Mouse (Mus musculus) forebrain, embryonic 11.5 days (tissue): ENCODE measurements at regions not wholly inside any gene's neighbourhood (a gene's known extent, or its start where the extent isn't known, plus 50 kb on each side); places are given as distances from the start of the nearest gene placed in this dataset.
A peak's percentile ranks its signal among the peaks of the same experiment; 100 is the strongest.
"Not testable (repeated sequence)": the region's sequence is repeated elsewhere in the genome, so short reads cannot be mapped to it uniquely, and the experiment has no call there.

ENCODE experiments used
- ATAC-seq: fragments of 200-750 bp; cut with Nextera tagmentation; replicated peaks from 2 replicates; pipeline ENCODE4 v1.8.0; 2017; ENCODE audit warnings: moderate TSS enrichment; ENCODE audit not compliant: low FRiP score
- DNase-seq: peaks from one replicate; pipeline ENCODE4 v3.0.0-alpha.2; 2017; ENCODE audit warnings: low spot score
- H3K27ac ChIP-seq: fragments of 300-500 bp; sonication (generic); 2 replicates; pipeline ENCODE4 v1.5.1; 2014; ENCODE audit warnings: low read depth, low read length
- H3K27me3 ChIP-seq: fragments of 300-500 bp; sonication (generic); 2 replicates; pipeline ENCODE4 v1.6.1; 2014; ENCODE audit warnings: mild to moderate bottlenecking, low read length, mixed read lengths; ENCODE audit not compliant: control insufficient read depth, insufficient read depth
- H3K36me3 ChIP-seq: fragments of 300-500 bp; sonication (generic); 2 replicates; pipeline ENCODE4 v1.6.1; 2014; ENCODE audit warnings: mild to moderate bottlenecking, low read length, moderate library complexity, mixed read lengths; ENCODE audit not compliant: control insufficient read depth, insufficient read depth
- H3K4me1 ChIP-seq: fragments of 300-500 bp; sonication (generic); replicated peaks from 2 replicates; pipeline ENCODE4 v1.6.1; 2014; ENCODE audit warnings: low read length, mixed read lengths; ENCODE audit not compliant: control insufficient read depth, insufficient read depth
- H3K4me2 ChIP-seq: fragments of 300-500 bp; sonication (generic); 2 replicates; pipeline ENCODE4 v1.6.1; 2014; ENCODE audit warnings: low read depth, mild to moderate bottlenecking, low read length, moderate library complexity, mixed read lengths; ENCODE audit not compliant: severe bottlenecking
- H3K4me3 ChIP-seq: fragments of 300-500 bp; sonication (generic); 2 replicates; pipeline ENCODE4 v1.5.1; 2014; ENCODE audit warnings: low read depth, low read length
- H3K9ac ChIP-seq: fragments of 300-500 bp; sonication (generic); 2 replicates; pipeline ENCODE4 v1.6.1; 2014; ENCODE audit warnings: low read length
- H3K9me3 ChIP-seq: fragments of 300-500 bp; sonication (generic); 2 replicates; pipeline ENCODE4 v1.6.1; 2016; ENCODE audit warnings: low read length, mixed read lengths; ENCODE audit not compliant: control insufficient read depth
- WGBS: fragments of 180-500 bp; shearing (Covaris S2); extraction: QIAGEN DNeasy Blood & Tissue Kit; methylation state at CpG from one replicate; pipeline ENCODE4 v1.1.7; 2014; 5-methylcytosine and 5-hydroxymethylcytosine counted together

GRCm38 (mm10) chr10:46629876-46630275, 1052.2 kb downstream of the Hace1 start:
- ATAC-seq (no peak), DNase-seq (no peak)
- no peak overlapping the region for H3K4me2 ChIP-seq
- no peaks in the 10 kb centered on the region for H3K9me3 ChIP-seq
- H3K27ac ChIP-seq: no peak overlapping the region
- no peaks in the 10 kb centered on the region for H3K27me3 ChIP-seq
- H3K4me3 ChIP-seq: no peak overlapping the region
- no peak overlapping the region for H3K9ac ChIP-seq
- no peaks in the 10 kb centered on the region for H3K36me3 ChIP-seq
- H3K4me1 ChIP-seq: no peaks in the 10 kb centered on the region
- WGBS: 96% methylated on average over 1 of the region's 1 CpGs

DNA sequence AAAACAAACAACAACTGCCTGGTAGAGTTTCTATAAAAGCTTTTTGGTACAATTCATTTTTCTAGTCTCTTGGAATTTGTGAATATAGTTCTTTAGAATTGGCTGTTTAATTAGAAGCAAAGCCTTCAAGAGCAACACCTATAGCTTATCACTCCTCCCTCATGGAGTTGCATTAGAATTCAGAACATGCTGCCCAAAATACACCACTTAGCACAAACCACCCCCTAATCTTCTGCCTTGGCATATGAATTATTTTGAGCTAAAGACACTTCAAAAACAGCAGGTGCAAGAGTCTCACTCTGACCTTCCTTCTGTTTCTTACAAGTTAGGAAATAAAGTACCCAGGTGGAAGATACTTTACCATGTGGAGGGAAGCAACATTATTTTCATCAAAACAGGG, 1085.4 kb downstream of the Hace1 start:
- DNase-seq (no peak), ATAC-seq (no peak)
- no peak overlapping the region for H3K9ac ChIP-seq
- H3K4me2 ChIP-seq: no peak overlapping the region
- H3K36me3 ChIP-seq: no peaks in the 10 kb centered on the region
- H3K4me3 ChIP-seq: no peak overlapping the region
- no peaks in the 10 kb centered on the region for H3K27me3 ChIP-seq
- H3K9me3 ChIP-seq: no peaks in the 10 kb centered on the region
- no peak overlapping the region for H3K27ac ChIP-seq
- H3K4me1 ChIP-seq: no peaks in the 10 kb centered on the region

GRCm38 (mm10) chr10:46689823-46690372, 1112.3 kb downstream of the Hace1 start:
- DNase-seq, H3K4me3 ChIP-seq, H3K4me2 ChIP-seq, H3K36me3 ChIP-seq, H3K27me3 ChIP-seq, H3K9ac ChIP-seq, ATAC-seq, H3K4me1 ChIP-seq, H3K9me3 ChIP-seq, H3K27ac ChIP-seq: not testable (repeated sequence)
- 92% methylated on average over 1 of the region's 1 CpGs for WGBS

- Histone ChIP-seq H3K9ac (no peak overlapping the region), H3K4me1 (no peaks in the 10 kb centered on the region), H3K4me2 (no peak overlapping the region), H3K27ac (no peak overlapping the region), H3K9me3 (no peaks in the 10 kb centered on the region), H3K27me3 (no peaks in the 10 kb centered on the region), H3K4me3 (no peak overlapping the region), H3K36me3 (no peaks in the 10 kb centered on the region)
- no peak for DNase-seq
- no peak for ATAC-seq
- 88% methylated on average over 3 of the region's 3 CpGs for WGBS
These were observed 1115.0 kb downstream of the Hace1 start for GRCm38 (mm10) chr10:46692661-46693060.

- Histone ChIP-seq H3K9ac (no peak overlapping the region), H3K36me3 (no peaks in the 10 kb centered on the region), H3K4me2 (no peak overlapping the region), H3K27me3 (no peaks in the 10 kb centered on the region), H3K4me1 (no peaks in the 10 kb centered on the region), H3K9me3 (no peaks in the 10 kb centered on the region), H3K4me3 (no peak overlapping the region), H3K27ac (no peak overlapping the region)
- ATAC-seq: peak; percentile 92
- 50% methylated on average over 2 of the region's 2 CpGs for WGBS
- peak; percentile 51 for DNase-seq
These were observed 1120.0 kb downstream of the Hace1 start for GRCm38 (mm10) chr10:46697363-46698246.

DNA sequence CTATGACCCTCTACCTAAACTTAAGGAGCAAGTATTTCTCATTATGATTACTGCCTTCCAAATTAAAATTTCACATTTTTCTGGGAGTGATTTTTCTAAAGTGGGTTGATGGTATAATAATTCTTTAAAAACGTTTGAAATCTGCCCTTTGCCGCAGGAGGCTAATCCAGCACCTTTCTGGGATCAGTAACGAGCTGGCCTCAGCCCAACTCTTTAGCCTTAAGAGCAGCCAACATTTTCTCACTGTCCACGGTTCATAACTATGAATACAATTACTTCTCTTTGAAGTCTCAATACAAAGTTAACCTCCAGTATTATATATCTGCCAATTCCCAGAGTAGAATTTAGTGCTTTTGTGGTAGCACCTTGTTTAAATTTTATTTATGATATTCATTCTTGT, 1123.6 kb downstream of the Hace1 start:
- H3K36me3 ChIP-seq: no peaks in the 10 kb centered on the region
- WGBS: 55% methylated on average over 4 of the region's 4 CpGs
- no peak for DNase-seq

DNA sequence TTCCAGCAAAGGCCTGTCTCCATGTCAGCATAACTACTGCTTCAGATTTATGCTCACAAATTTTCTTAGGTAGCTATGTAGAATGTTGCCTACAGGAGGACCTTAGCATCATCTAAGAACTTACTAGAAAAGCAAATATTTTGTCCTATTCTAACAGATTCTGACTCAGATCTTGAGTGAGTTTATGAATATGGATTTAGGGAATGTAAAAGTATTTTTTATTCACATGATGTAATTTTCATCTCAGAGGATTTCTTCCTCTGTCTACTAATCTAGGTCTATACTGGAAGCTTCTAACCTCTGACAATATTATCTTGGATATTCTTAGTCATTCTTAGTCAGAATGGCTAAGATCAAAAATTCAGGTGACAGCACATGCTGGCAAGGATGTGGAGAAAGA, 1130.4 kb downstream of the Hace1 start:
- H3K27me3 ChIP-seq, ATAC-seq, H3K9me3 ChIP-seq, DNase-seq, H3K9ac ChIP-seq, H3K4me3 ChIP-seq, H3K27ac ChIP-seq, H3K4me1 ChIP-seq, H3K4me2 ChIP-seq, H3K36me3 ChIP-seq: not testable (repeated sequence)

More for the DNA sequence above, 1123.6 kb downstream of the Hace1 start:
- H3K9me3 ChIP-seq: no peaks in the 10 kb centered on the region
- no peak overlapping the region for H3K9ac ChIP-seq
- H3K27ac ChIP-seq: no peak overlapping the region
- no peaks in the 10 kb centered on the region for H3K4me1 ChIP-seq
- H3K4me3 ChIP-seq: no peak overlapping the region
- no peak for ATAC-seq
- H3K27me3 ChIP-seq: no peaks in the 10 kb centered on the region
- H3K4me2 ChIP-seq: no peak overlapping the region

DNA sequence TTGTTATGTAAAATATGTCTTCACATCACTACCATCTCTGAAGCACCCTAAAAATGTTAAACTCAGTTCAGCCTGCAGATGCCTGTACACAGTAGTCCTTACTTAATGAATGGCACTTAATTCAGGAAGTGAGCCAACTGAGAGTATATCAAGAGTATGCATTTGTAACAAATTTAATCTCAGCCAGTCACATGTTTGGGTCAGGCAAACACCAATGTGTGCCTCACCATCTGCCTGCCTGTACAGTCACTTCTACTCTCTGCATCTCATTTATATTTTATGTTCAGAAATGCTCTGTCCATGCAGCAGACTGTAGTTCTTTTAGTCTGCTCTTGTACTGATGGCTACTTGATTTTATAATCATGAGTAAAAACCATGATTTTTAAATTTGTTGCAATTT, 1135.1 kb downstream of the Hace1 start:
- Histone ChIP-seq H3K27me3 (no peaks in the 10 kb centered on the region), H3K4me1 (no peaks in the 10 kb centered on the region), H3K36me3 (no peaks in the 10 kb centered on the region), H3K27ac (no peak overlapping the region), H3K4me3 (no peak overlapping the region), H3K9ac (no peak overlapping the region), H3K9me3 (no peaks in the 10 kb centered on the region), H3K4me2 (no peak overlapping the region)
- ATAC-seq (no peak), DNase-seq (no peak)
